Mouse (Mus musculus) midbrain, embryonic 12.5 days (tissue): ENCODE measurements around the gene Znrd1. TPM values are rescaled to one million over a fixed set of nuclear protein-coding genes. Genes with fewer than 3 reads are reported as not detected.

Source experiments
- ATAC-seq: fragments of 200-750 bp; cut with Nextera tagmentation; 2 replicates; pipeline ENCODE4 v1.8.0; 2017; ENCODE audit warnings: low read depth, moderate TSS enrichment, moderate library complexity; ENCODE audit not compliant: low FRiP score
- H3K27ac ChIP-seq: fragments of 300-500 bp; sonication (generic); replicated peaks from 2 replicates; pipeline ENCODE4 v1.5.1; 2016; ENCODE audit warnings: mild to moderate bottlenecking
- H3K27me3 ChIP-seq: fragments of 300-500 bp; sonication (generic); 2 replicates; pipeline ENCODE4 v1.6.1; 2016; ENCODE audit warnings: mild to moderate bottlenecking
- H3K36me3 ChIP-seq: fragments of 300-500 bp; sonication (generic); 2 replicates; pipeline ENCODE4 v1.6.1; 2016
- H3K4me1 ChIP-seq: fragments of 300-500 bp; sonication (generic); 2 replicates; pipeline ENCODE4 v1.6.1; 2016
- H3K4me2 ChIP-seq: fragments of 300-500 bp; sonication (generic); replicated peaks from 2 replicates; pipeline ENCODE4 v1.6.1; 2016; ENCODE audit warnings: mild to moderate bottlenecking, moderate library complexity
- H3K4me3 ChIP-seq: fragments of 300-500 bp; sonication (generic); 2 replicates; pipeline ENCODE4 v1.5.1; 2016; ENCODE audit warnings: mild to moderate bottlenecking
- H3K9ac ChIP-seq: fragments of 300-500 bp; sonication (generic); replicated peaks from 2 replicates; pipeline ENCODE4 v1.6.1; 2016; ENCODE audit warnings: mild to moderate bottlenecking, moderate library complexity
- H3K9me3 ChIP-seq: fragments of 300-500 bp; sonication (generic); 2 replicates; pipeline ENCODE4 v1.6.1; 2016; ENCODE audit warnings: mild to moderate bottlenecking
- WGBS: fragments of 180-500 bp; shearing (Covaris S2); methylation state at CpG from one replicate; pipeline ENCODE4 v1.1.7; 2016; 5-methylcytosine and 5-hydroxymethylcytosine counted together
- polyA plus RNA-seq: library from polyadenylated mRNA; unstranded; fragments of >200 nt; fragmentation: Nextera tagmentation; extraction: Ambion mirVana; gene quantifications from 2 replicates; pipeline ENCODE4 v1.2.1, GENCODE M21; 2016

Gene Znrd1
- polyA plus RNA-seq, 1 experiment from 2014 or later: 75.9 TPM

DNA sequence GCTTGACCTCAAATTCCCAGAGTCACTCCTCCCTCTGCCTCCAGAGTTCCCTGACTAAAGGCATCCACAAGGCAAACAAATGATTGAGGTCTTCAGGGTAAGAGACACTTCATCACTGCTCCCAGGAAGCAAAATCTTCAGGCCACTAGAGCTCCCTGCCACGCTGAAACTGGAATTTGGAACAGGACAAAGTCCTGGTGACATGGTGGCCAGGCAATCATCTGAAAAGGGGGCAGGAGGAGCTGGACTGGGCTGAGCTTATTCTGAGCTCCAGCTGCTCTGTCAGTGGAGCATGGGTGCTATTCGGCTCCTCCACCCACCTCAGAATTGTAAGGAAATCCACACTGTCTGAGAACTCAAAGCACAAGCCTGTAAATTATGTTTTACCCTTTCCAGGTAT, 46.3 kb downstream of the Znrd1 start:
- Histone ChIP-seq H3K9ac (no peak overlapping the region), H3K4me1 (no peaks in the 10 kb centered on the region), H3K36me3 (no peaks in the 10 kb centered on the region), H3K27ac (no peak overlapping the region), H3K4me3 (no peak overlapping the region), H3K9me3 (no peaks in the 10 kb centered on the region), H3K4me2 (no peak overlapping the region), H3K27me3 (no peaks in the 10 kb centered on the region; the same call in 1 of the 2 replicates)
- ATAC-seq: no peak
- WGBS: 90% methylated on average over 2 of the region's 2 CpGs

DNA sequence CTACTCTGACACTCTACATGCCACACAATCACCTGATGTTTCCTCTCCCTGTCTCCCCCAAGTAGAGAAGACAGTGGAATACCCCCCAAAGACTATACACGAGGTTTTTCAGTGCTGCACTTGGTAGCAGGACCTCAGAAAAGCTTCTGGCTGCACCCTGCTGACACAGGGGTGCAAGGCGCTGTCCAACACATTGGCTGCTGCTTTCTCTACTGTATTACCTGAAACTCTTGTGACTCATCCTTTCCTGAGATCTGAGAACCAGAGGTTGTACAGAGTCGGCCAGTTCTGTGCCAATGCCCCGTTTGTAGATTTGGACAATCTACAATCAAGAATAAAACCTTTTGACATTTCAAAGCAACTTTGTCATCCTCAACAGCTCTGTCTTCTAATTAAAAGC, 48.6 kb downstream of the Znrd1 start:
- Histone ChIP-seq H3K4me2 (no peak overlapping the region), H3K27me3 (no peaks in the 10 kb centered on the region), H3K27ac (no peak overlapping the region), H3K9ac (no peak overlapping the region), H3K4me3 (no peak overlapping the region), H3K36me3 (no peaks in the 10 kb centered on the region), H3K9me3 (no peaks in the 10 kb centered on the region), H3K4me1 (no peaks in the 10 kb centered on the region)
- 62% methylated on average over 4 of the region's 4 CpGs for WGBS
- ATAC-seq: no peak

DNA sequence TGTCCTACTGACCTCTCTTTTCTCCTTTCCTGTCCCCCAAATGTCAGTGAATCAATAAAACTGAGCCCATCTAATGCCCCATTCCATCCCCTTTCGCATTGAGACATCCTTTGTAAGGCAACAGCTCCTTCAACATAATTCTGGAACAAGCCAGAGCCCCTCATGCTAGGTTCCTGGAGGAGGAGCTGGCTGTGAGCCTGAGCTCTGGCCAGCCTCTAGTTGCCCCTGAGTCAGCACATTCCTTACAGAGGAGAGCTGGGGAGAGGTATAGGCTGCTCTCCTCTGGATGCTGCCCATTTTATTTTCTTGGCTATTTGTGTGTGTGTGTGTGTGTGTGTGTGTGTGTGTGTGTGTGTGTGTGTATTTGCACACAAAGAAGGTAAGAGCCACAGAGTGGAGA, 50.1 kb downstream of the Znrd1 start:
- Histone ChIP-seq H3K36me3 (no peaks in the 10 kb centered on the region), H3K4me1 (no peaks in the 10 kb centered on the region), H3K4me3 (no peak overlapping the region), H3K9me3 (no peaks in the 10 kb centered on the region), H3K4me2 (no peak overlapping the region), H3K9ac (no peak overlapping the region), H3K27ac (no peak overlapping the region), H3K27me3 (no peaks in the 10 kb centered on the region)
- WGBS: 52% methylated on average over 1 of the region's 1 CpGs
- no peak for ATAC-seq

Other genes with a start within 250 kb of the Znrd1 start
- not detected in 2 replicates for gene H2-M10.5, start 185.6 kb downstream of the Znrd1 start, polyA plus RNA-seq
- gene H2-M10.6, start 146.4 kb downstream of the Znrd1 start, polyA plus RNA-seq: not detected in 2 replicates
- gene Trim26, start 121.4 kb downstream of the Znrd1 start, polyA plus RNA-seq: 48.9 and 49.0 TPM in 2 replicates
- gene Trim15, start 91.3 kb downstream of the Znrd1 start, polyA plus RNA-seq: 0.21 and 0.56 TPM in 2 replicates
- gene Trim10, start 89.0 kb downstream of the Znrd1 start, polyA plus RNA-seq: 6.2 and 7.3 TPM in 2 replicates
- gene Trim40, start 68.4 kb downstream of the Znrd1 start, polyA plus RNA-seq: not detected in 2 replicates
- not detected in 2 replicates for gene Trim31, start 60.4 kb downstream of the Znrd1 start, polyA plus RNA-seq
- 0.63 TPM in 2 replicates for gene Rnf39, start 15.6 kb downstream of the Znrd1 start, polyA plus RNA-seq
- 143 and 153 TPM in 2 replicates for gene Ppp1r11, start 6.8 kb downstream of the Znrd1 start, polyA plus RNA-seq
- gene Znrd1as, start within 50 bp of the Znrd1 start, polyA plus RNA-seq: 7.3 and 7.6 TPM in 2 replicates
- 0.28 and 0.37 TPM in 2 replicates for gene 2410137M14Rik, start 22.7 kb upstream of the Znrd1 start, polyA plus RNA-seq
- gene H2-M5, start 31.0 kb upstream of the Znrd1 start, polyA plus RNA-seq: 2.4 and 2.9 TPM in 2 replicates
- gene Zfp57, start 42.6 kb upstream of the Znrd1 start, polyA plus RNA-seq: 175 and 190 TPM in 2 replicates
- gene Mog, start 64.8 kb upstream of the Znrd1 start, polyA plus RNA-seq: 0.68 and 0.96 TPM in 2 replicates
- 33.4 and 35.9 TPM in 2 replicates for gene Gabbr1, start 87.4 kb upstream of the Znrd1 start, polyA plus RNA-seq
- 0.14 TPM in 1 of 2 replicates, not detected in the other for gene Olfr90, start 129.9 kb upstream of the Znrd1 start, polyA plus RNA-seq
- gene Olfr91, start 139.7 kb upstream of the Znrd1 start, polyA plus RNA-seq: not detected in 2 replicates
- gene Olfr92, start 161.5 kb upstream of the Znrd1 start, polyA plus RNA-seq: not detected in 2 replicates
- not detected in 2 replicates for gene Olfr93, start 202.9 kb upstream of the Znrd1 start, polyA plus RNA-seq
- not detected in 2 replicates for gene Ubd, start 235.3 kb upstream of the Znrd1 start, polyA plus RNA-seq
- not detected in 2 replicates for gene Olfr94, start 242.4 kb upstream of the Znrd1 start, polyA plus RNA-seq